Mouse (Mus musculus) CD4-positive, CD25-positive, alpha-beta regulatory T cell, adult 4 months (primary cell): Measurements from ENCODE around the gene Gm28891. TPM values are rescaled to one million over a fixed set of nuclear protein-coding genes. Genes with fewer than 3 reads are reported as not detected.
"Not testable (repeated sequence)": the region's sequence is repeated elsewhere in the genome, so short reads cannot be mapped to it uniquely, and the experiment has no call there.

ENCODE experiments used
- ATAC-seq: one replicate; pipeline ENCODE4 v1.8.0; 2017
- polyA plus RNA-seq, 2 experiments: library from polyadenylated mRNA; unstranded; fragments of 100-300 nt; shearing (Covaris generic); gene quantifications; one replicate each; pipeline ENCODE4 v1.2.1; 2017

Gene Gm28891
- polyA plus RNA-seq, result not detected

- not testable (repeated sequence) for ATAC-seq
Measured at GRCm38 (mm10) chrY:60240902-60241301, at the start of gene Gm28891. Gm28891 (plus strand) TSS chrY:60241202.
